Mouse (Mus musculus): Measurements from ENCODE around the gene Hrg.

GRCm38 (mm10) chr16:22950840-22951395 is at the start of gene Hrg:
- no peak for TF ChIP-seq CTCF (IDR thresholded peaks at IDR 0.05 in 2 of 3, conservative IDR thresholded peaks at IDR 0.05 in 1 of 3; ENCODE audit: control insufficient read depth in 1 of 3, insufficient read depth in 1 of 3, low read depth in 2 of 3, low read length in 3 of 3, poor library complexity in 1 of 3, severe bottlenecking in 1 of 3)
- no peak for TF ChIP-seq USF2 (IDR thresholded peaks at IDR 0.05; ENCODE audit: borderline replicate concordance in 1 of 2, insufficient read depth in 1 of 2, low read depth in 1 of 2, low read length in 2 of 2)
- no peak for TF ChIP-seq POLR2A (IDR thresholded peaks at IDR 0.05; ENCODE audit: control insufficient read depth in 1 of 2, insufficient read depth in 1 of 2, low read depth in 1 of 2, low read length in 2 of 2, poor library complexity in 1 of 2)
- TF ChIP-seq E2F4 (IDR thresholded peaks at IDR 0.05; ENCODE audit: borderline replicate concordance, low read depth, low read length), result no peak
- TF ChIP-seq ZKSCAN1 (IDR thresholded peaks at IDR 0.05; ENCODE audit: low read depth, low read length), result no peak
- TF ChIP-seq CHD2 (IDR thresholded peaks at IDR 0.05; ENCODE audit: low read length), result no peak
- TF ChIP-seq TAL1 (IDR thresholded peaks at IDR 0.05; ENCODE audit: low read length), result no peak
- TF ChIP-seq TCF12 (IDR thresholded peaks at IDR 0.05; ENCODE audit: low read depth, low read length), result no peak
